Mouse (Mus musculus): Measurements from ENCODE around the gene Tmem259.

- TF ChIP-seq CTCF (IDR thresholded peaks at IDR 0.05; ENCODE audit: insufficient read depth, low read depth, low read length) (no peak), POLR2A (IDR thresholded peaks at IDR 0.05; ENCODE audit: insufficient read depth, low read depth, low read length) (no peak)
These were observed 46.6 kb upstream of the Tmem259 start for GRCm38 (mm10) chr10:80030736-80031135.

Data from olfactory bulb, adult 2 months (tissue).